Mouse (Mus musculus) spleen, embryonic (tissue): ENCODE data around the gene Hoxd4.

Experiments
- CTCF ChIA-PET: fragments of 350-600 bp; sonication (Branson Sonifier 250); formaldehyde crosslinking; loops from one replicate; lab custom pipeline; 2022; lab: Charles Lee

Gene Hoxd4

DNA sequence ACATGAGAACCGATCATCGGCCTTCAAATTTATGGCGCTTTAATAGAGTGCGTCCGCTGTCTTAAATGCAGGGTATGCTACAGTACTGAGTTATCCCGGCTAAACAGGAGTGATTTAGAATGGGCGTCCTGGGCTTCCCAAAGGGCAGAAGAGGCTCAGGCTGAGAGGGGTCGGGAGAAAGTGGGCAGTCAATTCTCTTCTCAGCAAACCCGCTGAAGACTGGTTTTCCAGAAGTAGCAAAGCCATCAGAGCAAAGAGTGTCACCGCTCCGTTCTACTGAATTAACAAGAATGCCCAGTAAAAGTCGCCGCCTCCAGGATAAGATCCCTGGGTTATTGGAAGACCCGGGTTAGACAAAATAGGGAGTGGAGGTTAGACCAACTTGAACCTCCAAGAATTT lies 28.1 kb downstream of the Hoxd4 start:
- CTCF ChIA-PET, result no interaction called here

DNA sequence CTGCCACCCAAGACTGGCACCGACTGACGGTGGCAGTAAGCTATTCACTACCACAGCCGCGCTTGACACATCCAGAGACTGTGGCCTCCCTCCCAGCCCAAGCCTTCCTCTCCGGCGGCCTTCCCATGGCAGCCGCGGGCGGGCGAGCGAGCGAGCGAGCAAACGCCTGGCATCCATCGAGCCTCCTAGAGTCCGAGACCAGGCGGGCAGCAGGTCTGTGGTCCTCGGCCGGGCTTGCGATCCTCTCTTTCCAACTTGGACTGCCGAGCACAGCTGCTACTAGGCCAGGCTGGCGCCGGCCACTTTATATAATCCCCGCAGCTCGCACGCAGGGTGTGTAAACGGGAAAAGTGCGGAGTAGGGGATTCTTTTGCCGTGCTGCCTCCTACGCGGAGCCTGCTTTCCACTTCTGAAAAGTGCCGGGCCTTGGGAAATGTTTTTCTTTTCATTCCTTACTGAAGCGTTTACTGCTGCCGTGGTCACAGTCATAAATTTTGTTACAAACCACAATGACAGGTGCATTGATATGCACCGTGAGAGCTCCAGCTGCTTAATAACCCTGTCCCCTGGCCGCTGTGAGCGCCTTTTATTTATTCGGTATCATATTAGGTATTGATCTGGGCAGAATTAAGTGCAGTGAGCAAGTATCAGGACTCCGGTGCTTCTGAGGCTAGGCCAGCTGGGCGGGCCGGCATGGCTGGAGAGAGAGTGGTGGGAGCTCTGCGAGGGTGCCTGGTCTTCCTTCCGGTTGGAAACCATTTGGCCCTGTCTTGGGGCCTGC lies 28.8 kb downstream of the Hoxd4 start:
- CTCF ChIA-PET, result no interaction called here

DNA sequence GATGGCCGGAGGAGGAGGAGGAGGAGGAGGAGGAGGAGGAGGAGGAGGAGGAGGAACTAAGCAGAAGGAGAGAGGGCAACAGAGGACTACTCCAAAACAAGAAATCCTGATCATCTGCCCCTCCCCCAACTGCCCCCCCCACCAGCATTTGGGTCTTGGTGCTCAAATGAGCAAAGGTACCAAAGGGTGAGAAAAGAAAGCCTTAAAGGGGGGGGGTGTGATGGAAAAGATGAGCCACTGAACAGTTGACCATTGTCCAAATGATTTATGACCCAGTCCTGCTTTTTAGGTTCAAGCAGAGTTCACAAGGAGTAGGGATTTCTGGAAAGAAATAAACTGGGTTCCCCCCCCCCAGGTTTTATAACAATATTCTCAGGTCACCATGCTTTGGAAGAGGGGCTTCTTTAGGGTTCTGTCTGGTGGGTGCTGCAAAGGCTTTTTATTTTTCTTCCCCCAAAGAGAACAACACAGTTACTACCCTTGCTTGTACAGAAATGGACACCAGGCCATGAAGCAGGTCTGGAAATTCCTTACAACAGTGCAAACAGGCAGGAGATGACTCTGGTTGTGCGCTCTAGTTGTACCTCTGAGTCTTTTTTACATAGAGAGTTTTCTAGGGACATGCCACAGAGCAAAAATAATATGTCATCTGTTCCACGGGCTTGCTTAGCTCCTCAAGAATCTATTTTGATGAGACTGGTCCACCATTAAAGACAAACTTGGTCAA lies 29.7 kb downstream of the Hoxd4 start:
- CTCF ChIA-PET, result no interaction called here

DNA sequence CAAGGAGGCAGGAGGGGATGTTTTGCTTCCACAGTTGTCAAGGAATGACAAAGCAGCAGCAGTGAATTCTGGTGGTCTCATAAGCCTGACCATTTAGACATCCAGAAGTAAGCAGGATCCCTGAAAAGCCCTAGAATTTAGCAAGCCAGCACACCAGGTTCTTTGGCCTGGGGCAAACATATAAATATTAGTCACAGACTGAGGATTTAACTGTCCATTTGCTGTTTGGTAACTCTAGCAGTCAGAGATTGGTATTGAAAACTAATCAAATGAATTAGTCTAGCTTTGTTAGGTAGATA lies 30.2 kb downstream of the Hoxd4 start:
- CTCF ChIA-PET, result no interaction called here

DNA sequence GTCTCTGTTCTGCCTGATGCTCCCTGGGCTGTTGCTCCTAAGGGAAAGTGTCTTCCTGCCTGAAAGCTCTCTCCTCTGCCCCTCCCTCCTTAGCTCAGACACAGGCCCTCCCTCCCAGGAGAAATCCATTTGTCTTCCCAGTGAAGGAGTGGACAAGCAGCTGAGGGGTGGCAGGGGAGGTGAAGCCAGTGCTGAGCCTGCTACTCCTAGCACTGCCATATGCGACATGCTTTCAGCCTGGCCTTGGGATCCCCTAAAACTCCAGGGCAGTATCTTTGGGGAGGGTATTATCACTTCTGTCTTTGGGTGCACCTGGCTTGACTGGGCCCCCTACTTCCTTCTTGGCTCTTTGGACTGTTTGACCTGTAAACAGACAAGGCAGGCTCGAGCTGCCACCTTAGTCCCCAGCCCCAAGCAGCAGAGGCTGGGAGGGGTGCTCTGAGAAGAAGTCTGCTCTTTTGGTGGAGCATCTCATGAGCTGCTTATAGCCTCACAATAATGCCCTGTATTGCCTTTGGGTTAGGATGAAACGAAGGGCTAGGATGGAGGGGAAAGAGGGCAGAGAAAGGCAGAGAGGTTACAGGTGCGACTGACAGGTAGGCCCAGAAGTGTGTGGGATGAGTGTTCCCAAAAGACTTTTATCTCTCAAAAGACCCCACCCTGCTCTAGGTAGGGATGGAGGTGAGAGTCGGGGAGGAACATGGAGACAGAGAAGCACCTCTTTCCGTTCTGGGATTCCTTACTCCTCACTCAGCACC lies 34.0 kb downstream of the Hoxd4 start:
- CTCF ChIA-PET, result interaction anchor here (0.6 kb wide), 1 partner anchor 55 kb away, joined by 3 read pairs; no protein-coding TSS in a partner anchor

DNA sequence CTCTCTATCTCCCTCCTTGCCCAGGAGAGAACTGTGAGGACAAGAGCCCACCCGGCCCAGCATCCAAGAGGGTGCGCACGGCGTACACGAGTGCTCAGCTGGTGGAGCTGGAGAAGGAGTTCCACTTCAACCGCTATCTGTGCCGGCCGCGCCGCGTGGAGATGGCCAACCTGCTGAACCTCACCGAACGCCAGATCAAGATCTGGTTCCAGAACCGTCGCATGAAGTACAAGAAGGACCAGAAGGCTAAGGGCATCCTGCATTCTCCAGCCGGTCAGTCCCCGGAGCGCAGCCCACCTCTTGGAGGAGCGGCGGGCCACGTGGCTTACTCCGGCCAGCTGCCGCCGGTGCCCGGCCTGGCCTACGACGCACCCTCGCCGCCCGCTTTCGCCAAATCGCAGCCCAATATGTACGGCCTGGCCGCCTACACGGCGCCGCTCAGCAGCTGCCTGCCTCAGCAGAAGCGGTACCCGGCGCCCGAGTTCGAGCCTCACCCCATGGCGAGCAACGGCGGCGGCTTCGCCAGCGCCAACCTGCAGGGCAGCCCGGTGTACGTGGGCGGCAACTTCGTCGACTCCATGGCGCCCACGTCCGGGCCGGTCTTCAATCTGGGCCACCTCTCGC lies 34.7 kb downstream of the Hoxd4 start:
- CTCF ChIA-PET, result no interaction called here

DNA sequence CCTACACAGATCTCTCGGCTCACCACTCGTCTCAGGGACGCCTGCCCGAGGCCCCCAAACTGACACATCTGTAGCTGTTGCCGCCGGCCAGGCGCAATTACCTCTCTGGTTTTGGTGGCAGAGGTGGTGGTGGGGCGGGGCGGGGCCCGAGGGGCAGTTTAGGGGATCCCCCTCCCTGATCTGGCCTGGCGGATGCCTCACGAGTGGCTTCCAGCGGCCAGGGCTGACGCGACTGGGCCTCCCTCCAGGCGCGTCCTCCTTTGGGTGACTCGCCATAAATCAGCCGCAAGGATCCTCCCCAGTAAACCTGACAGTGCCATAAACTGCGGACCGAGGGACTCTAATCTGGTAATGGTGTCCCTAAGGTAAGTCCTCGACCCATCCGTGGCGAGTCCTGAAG lies 35.3 kb downstream of the Hoxd4 start:
- CTCF ChIA-PET, result no interaction called here

DNA sequence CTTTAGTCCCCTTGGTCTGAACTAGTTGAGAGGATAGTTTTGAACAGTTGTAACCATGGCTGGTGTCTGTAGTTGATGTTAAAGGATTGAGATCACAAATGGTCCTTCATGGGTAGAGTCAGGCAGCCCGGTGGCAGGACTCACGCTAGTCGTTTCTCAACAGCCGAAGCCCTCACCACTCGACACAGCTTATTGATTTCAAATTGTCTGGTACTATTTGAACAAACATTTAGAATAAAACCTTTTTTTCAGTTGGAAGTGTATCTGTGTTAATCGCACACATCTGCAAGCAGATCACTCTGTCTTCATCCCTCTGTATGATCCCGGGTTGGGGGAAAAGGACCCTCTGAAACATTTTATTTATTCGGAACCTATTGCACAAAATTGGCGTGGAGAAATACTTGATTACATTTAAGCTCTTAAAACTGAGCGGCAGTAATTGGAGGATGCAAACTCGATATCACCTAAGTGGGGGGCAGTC lies 36.0 kb downstream of the Hoxd4 start:
- CTCF ChIA-PET, result no interaction called here

DNA sequence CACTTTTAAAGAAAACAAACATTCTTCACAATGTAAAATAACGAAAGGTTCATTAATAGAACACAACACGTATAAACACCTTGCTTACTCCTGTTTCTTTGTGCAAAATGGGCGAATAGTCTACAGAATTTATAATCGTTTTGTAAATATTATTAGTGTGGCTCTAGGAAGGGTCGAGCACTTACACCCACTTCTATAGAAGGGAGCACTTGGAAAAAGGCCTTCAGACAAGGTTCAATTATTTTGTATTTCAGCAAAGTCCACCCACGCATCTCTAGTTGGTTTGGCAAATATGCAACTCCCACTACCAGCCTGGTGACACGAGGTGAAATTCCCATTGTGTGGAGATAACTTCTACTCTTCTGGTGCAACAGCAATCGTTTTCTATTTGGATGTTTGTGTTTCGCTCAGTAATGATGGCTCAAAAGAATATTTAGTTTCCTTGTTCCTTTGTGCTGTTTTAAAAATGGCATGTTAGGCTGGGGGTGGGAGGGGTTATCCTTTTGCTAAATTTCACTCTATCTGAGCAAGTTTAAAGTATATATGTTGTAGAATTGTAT lies 36.8 kb downstream of the Hoxd4 start:
- CTCF ChIA-PET, result no interaction called here

DNA sequence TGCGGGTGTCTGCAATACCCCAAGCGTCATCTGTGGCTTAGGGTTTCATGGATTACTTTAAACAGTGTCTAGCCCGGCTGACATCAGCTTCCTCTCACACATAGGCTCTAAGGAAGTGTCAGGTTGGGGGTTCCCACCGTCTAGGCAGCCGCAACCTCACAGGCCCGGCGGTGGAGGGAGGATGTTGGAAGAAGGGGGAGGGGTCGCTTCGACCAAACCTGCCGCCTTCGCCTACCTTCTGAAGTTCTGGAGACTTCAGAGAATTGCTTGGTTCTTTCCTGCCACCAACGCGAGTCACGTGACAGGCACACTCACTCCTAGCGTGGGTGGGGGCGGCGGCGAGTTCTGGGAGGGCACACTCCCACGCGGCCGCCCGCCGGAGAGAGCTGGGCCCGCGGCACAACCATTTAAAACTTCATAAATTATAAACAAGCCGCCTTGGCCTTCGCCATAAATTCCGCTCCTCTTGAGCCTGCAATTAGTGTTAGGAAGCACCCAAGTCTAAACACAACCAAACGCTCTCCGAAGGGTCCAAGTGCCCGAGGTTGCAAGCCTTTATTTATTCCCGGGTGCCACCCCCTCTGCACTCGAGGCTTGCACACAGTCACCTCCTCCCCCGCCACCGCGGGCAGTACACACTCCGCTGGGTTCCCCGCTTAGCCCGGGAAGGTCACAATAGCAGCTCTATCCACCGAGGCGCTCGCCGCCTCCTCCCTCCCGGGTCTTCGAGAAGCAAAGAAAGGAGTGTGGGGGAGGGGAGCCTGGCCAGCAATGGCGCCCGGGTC lies 37.8 kb downstream of the Hoxd4 start:
- CTCF ChIA-PET, result no interaction called here

DNA sequence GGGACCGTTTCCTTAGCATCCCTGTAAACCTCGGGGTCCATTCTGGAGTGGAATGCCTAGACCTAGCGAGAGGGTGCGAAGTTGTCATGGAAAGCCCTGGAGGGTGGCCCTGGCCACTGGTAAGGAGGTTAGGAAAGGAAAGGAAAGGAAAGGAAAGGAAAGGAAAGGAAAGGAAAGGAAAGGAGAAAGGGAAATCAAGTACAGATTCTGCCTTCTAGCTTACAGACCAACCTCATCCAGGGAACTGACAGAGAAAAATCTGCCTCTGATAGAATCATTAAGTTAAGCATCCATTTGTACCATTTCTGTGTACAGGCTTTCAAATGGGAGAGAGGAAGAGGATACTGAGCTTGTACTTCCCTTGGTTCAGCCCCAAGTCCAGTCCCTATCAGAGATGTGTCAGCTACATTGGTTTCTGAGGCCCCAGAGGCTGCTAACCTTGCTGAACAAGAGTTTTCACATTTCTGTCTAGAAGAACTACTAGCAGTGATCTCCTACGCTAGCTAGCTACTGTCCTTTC lies 39.1 kb downstream of the Hoxd4 start:
- CTCF ChIA-PET, result no interaction called here

DNA sequence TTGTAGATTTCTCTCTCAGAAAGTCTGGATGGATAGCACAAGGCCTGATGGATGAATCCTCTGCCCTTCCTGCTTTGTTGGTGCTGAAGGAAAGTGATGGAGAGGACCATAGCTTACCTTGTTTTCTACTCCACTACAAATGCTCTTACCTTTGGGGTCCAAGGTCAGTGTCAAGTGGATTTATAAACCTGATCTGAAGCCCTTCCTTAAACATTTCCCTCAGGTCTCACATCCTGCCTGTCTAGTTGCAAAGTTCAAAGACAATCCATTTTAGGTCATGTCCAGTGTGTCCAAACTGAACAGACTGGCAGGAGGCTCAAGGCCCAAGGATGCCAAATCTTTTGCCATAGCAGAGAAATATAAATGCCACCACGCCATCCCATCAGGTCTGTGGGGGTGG lies 40.1 kb downstream of the Hoxd4 start:
- CTCF ChIA-PET, result no interaction called here

DNA sequence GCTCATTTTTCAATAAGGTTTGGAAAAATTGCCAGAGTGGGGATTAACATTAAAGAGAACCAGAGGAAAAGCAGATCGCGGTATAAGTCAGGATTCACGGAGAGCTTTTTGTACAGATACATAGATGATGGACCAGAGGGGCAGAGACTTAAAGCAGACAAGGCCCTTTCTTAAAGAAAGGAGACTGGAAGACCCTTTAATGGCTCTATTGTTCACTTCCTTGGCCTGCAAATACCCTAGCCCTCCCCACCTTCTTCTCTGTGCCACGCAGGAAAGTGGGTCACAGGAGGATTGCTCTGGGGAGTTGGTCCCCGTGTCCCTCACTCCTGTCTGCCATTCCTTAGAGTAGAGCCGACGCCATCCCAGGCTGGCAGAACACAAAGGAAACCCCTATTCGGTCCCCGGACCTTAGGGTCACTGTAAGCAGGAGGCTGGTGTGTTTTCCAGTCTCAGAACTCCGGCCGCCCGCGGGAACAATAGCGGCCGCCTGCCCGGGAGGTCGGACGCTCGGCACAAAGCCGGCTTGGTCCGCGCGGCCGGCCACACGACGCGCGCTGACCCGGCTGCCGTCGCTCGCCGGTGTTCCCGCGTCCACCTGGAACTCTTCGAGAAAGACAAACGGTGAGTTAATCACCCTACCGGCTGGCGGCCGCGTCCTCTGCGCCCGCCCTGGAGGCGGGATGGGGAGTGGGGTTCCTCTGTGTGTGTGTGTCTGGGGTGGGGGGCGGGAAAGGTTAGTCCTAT lies 40.9 kb downstream of the Hoxd4 start:
- CTCF ChIA-PET, result no interaction called here

DNA sequence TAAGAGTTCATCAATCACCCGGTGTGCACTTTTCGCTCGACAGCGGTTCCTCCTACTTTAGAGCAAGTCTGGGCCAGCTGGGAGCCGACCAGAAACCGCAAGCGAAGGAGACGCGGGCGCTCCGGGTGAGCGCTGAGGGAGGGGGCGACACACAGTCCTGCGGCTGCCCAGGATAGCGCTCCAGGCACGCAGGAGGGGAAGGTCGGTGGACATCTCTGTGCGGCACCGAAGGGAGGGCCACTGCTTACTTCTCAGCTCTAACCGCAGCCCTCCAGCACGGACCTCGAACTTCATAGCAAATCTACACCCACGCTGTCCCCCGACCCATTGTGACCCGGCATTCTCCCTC lies 41.4 kb downstream of the Hoxd4 start:
- CTCF ChIA-PET, result interaction anchor here (0.6 kb wide), 1 partner anchor 312 kb away, joined by 4 read pairs; no protein-coding TSS in a partner anchor

DNA sequence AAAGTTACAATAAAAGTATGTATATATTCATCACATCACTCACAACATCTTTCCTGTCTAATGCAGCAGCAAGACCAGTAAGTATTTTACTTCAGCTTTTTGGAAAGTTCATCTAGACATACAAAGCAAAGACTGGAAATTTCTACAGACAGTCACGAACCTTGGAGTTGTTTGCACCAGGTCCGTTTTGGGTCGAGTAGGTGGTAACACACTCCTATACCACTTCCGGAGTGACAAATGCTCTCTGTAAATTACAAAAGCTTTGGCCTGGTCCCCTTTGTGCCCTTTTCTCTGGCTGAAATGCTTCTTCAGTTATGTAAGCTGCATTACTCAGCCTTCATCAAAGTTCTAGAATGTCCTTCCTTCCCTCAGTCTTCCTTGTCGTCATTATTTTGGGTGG lies 42.0 kb downstream of the Hoxd4 start:
- CTCF ChIA-PET, result interaction anchor here (0.6 kb wide), 1 partner anchor 311 kb away, joined by 4 read pairs; no protein-coding TSS in a partner anchor

DNA sequence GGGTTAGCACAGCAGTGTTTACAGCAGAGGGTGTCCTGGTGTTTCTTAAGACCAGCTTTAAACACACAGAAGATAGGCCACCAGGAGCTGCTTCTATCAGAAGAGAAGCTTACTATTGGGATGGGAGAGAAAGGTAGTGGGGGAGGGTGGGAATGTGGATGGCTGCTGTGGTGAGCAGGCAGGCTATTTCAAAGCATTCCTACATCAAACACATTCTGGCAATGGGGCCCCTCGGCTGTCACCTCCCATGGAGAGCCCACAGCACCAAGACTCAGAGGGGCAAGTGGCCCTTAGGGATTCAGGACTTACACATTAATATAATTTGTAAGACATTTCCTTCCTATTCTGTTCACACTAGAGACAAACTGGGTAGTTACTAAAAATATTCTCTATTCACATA lies 48.4 kb downstream of the Hoxd4 start:
- CTCF ChIA-PET, result interaction anchor here (0.6 kb wide), 1 partner anchor 17 kb away, joined by 4 read pairs; no protein-coding TSS in a partner anchor

DNA sequence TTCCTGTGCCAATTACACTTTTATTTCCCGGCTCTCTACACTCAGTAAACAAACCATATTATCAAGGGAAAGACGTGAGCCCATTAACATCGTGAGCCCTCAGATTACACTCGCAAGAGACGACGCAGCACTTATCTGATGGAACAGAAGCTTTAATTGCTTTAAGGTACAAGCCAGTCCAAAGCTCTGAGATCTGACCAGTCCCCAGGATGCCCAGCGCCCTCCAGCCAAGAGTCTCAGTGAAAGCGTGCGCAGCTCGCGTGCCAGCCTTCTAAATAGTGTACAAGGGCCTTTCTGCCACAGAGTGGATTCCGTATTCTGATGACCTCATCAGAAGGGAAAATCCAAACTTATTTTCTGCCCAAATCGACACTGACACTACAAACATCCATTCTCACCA lies 50.2 kb downstream of the Hoxd4 start:
- CTCF ChIA-PET, result no interaction called here

DNA sequence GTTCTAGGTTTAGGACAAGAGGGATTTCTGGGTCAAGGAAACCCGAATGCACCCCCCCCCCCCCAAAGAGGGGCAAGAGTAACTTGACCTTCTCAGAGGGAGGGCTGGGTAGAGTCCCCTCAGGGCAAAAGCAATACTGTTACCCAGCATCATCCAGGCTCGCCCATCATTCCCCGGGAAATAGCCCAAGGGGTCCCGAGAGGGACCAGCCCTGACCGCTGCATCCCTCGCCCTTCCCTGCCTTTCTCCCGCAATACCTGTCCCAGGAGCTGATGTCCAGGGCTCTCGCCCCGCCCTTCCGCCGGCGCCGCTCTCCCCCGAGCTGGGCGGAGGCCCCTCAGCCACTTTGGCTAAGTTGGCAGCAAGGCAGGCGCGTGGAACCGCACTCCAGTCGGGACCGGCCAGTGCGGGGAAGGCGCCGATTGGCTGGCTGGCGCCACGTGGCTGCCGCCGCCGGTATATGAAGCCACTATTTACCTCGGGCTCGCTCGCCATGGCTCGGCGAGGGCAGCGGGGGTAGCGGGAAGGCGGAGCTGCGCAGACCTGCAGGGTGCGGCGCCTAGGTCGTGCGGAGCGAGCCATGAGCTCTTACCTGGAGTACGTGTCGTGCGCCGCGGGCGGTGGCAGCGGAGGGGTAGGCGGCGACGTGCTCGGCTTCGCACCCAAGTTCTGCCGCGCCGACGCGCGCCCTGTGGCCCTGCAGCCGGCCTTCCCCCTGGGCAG lies 51.0 kb downstream of the Hoxd4 start, which contains the start of gene Hoxd1:
Gene Hoxd1 (plus strand): TSS at position 459 of the 723 bp plus-strand sequence.
- CTCF ChIA-PET, result no interaction called here

DNA sequence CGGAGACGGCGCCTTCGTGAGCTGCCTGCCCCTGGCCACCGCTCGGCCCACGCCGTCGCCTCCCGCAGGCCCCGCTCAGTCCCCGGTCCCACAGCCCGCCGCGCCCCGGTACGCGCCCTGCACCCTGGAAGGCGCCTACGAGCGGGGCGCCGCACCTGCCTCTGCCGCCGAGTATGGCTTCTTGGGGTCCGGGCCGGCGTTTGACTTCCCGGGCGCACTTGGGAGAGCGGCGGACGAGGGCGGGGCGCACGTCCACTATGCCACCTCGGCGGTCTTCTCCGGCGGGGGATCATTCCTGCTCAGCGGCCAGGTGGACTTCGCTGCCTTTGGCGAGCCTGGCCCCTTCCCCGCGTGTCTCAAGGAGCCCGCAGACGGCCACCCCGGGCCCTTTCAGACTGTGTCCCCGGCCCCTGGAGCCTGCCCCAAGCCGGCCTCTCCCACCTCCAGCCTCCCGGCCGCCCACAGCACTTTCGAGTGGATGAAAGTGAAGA lies 51.6 kb downstream of the Hoxd4 start:
- CTCF ChIA-PET, result no interaction called here
